Mouse (Mus musculus): ENCODE results near the gene C87499.

GRCm38 (mm10) chr4:88683812-88684211 is 49.6 kb upstream of the C87499 start, which contains the start of gene Ifna2:
- no peak for TF ChIP-seq POLR2A (IDR thresholded peaks at IDR 0.05; ENCODE audit: extremely low read depth, insufficient read depth, low read length)
- TF ChIP-seq CTCF (IDR thresholded peaks at IDR 0.05; ENCODE audit: extremely low read depth, insufficient read depth, low read length), result no peak
